Mouse (Mus musculus) lung, postnatal 0 days (tissue): ENCODE results near the gene Rpl29.

ENCODE experiments used
- CTCF ChIP-seq: IDR thresholded peaks from 2 replicates; pipeline ENCODE4 v1.5.1; 2016; ENCODE audit warnings: antibody characterized with exemption, mild to moderate bottlenecking
- EP300 ChIP-seq: IDR thresholded peaks from 2 replicates; pipeline ENCODE4 v1.6.1; 2016; ENCODE audit warnings: antibody characterized with exemption, mild to moderate bottlenecking, control low read depth

- TF ChIP-seq CTCF, result no peak
- no peak for TF ChIP-seq EP300
Observed at GRCm38 (mm10) chr9:106402607-106403375, 26.5 kb upstream of the Rpl29 start.
